Mouse (Mus musculus) spleen, postnatal 10 days (tissue): ENCODE results near the gene Tle6.
"Not testable (repeated sequence)": the region's sequence is repeated elsewhere in the genome, so short reads cannot be mapped to it uniquely, and the experiment has no call there.

Experiments
- DNase-seq, 2 experiments: peaks; one replicate each; pipeline ENCODE4 v3.0.0; 2021 to 2022; ENCODE audit warnings: low spot score in 2 of 2

Gene Tle6

GRCm38 (mm10) chr10:81600738-81601203 lies at the start of gene Tle6:
TSS of gene Tle6 (minus strand) at chr10:81601073.
- DNase-seq, result peak; percentile 72 to 92

DNA sequence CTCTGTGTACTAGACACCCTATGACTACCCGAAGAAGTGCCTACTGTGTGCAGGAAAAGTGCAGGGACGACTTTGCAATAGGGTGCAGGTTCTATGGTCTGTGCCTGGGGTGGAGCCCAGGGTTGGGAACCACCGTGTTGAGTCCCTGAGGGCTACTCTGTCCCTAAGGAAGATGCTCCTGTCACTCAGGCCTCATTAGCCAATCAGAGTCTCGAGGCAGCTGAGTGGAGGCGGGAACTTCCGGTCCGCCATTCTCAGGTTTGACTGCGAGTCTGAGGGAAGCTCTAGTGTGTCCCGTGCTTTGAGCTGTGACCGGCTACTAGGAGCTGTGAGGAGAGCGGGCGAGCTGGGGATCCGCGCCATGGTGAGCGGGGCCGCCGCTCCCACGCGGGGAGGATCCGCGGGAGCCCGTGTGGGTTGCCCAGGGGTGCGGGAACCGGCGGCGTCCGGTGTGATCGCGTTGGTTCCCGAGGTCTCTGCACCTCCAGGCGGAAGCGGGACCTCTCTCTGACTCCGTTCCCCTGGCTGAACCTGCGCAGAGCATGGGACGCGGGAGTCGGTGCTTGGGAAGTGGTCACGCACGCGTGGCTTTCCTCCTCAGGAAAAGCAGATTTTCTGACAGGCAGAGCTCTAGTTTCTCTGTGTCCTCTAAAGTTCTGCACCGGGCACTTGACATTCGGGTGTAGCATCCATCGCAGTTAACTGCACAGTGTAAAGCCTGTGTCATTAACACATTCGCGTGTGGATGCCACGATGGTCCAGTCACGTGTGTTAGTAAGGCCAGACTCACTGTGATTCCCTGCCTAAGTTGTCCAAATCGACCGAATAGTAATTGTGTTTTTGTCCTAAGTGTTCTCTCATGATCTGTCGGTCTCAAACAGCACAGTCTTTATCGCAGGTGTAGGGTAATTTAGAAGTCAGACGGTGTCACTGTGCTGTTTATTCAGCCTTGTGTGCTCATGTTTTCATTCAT lies 48.2 kb upstream of the Tle6 start, which contains the start of gene Gm10778:
Gene Gm10778, plus strand, starts transcription at position 257 of the 973 bp plus-strand sequence.
- DNase-seq, result peak; percentile 80 to 89

DNA sequence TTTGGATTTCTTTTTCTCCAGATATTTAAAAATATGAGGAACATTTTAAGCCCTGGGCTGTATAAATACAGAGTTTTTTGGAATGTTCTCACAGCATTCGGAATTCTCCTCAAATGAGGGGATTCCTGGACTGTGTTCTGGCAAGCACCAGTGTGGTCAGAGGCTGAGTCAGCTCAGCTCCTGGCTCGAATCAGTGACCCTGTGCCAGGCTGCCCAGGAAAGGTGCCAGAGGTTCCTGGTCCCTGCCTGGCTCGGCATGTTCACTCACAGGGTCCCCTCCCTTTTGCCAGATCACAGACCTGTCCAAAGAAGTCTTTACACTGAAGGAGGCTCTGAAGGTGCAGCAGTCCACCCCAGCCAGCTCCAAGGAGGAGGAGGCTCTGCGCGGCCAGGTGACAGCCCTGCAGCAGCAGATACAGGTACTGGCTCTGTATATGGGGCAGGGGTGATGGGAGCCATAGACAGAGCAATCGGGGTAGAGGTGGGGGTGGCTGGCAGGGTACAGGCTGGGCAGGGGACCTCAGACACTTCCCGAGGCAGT lies 45.2 kb upstream of the Tle6 start:
- DNase-seq, result no peak

DNA sequence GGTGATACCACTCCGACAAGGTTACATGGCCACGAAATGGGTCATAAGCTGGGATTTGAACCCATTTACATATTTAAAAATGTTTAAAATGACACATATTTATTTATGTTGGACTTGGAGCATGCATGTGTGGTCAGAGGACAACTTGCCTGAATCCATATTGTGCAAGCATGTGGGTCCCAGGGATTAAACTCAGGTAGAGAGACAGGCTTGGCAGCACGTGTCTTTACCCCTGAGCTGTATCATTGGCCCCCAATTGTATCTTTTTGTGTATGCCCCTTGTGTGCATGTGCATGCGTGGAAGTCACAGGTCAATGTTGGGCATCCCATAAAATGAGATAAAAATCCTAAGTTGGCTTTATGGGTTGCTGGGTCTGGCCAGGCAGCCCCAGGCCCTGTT lies 44.5 kb upstream of the Tle6 start:
- DNase-seq, result peak in 1 of 2 experiments; percentile 3

DNA sequence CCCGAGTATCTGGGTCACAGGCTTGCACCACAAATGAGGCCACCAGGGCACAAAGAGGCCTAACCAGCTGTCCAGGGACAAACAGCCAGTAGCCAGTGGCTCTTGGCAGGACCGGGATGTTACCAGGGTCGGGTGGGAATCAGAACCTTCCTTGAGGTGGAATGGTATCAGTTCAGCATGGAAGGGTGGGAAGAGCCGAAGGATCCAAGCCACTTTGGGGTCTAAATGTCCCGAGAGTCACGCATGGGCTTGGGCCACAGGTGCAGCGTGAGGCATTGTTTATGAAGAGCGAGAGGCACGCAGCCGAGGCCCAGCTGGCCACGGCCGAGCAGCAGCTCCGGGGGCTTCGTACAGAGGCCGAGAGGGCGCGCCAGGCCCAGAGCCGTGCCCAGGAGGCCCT lies 43.8 kb upstream of the Tle6 start:
- DNase-seq, result peak in 1 of 2 experiments; percentile 16

- DNase-seq, result no peak
Measured at GRCm38 (mm10) chr10:81644162-81644561, 43.3 kb upstream of the Tle6 start.

DNA sequence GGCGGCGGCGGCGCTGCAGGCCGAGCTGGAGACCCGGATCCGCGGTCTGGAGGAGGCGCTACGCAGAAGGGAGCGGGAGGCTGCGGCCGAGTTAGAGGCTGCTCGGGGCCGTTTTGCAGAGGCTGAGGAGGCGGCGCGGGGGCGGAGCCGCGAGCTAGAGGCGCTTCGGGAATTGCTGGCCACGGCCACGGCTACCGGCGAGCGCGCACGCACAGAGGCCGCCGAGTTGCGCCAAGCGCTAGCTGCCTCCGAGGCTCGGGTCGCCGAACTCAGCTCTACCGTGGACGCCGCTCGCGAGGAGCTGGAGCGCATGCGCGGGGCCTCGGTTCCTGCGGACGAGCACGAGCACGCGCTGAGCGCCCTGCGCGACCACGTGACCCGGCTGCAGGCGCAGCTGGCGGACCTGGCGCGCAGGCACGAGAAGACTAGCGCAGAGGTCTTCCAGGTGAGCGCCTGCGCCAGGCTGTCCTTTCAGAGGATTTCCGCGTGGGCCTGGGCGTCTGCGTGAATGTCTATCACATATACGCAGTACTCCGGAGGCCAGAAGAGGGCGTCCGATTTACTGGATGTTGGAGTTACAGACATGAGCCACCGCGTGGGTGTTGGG lies 42.7 kb upstream of the Tle6 start:
- DNase-seq, result peak; percentile 87 to 95

DNA sequence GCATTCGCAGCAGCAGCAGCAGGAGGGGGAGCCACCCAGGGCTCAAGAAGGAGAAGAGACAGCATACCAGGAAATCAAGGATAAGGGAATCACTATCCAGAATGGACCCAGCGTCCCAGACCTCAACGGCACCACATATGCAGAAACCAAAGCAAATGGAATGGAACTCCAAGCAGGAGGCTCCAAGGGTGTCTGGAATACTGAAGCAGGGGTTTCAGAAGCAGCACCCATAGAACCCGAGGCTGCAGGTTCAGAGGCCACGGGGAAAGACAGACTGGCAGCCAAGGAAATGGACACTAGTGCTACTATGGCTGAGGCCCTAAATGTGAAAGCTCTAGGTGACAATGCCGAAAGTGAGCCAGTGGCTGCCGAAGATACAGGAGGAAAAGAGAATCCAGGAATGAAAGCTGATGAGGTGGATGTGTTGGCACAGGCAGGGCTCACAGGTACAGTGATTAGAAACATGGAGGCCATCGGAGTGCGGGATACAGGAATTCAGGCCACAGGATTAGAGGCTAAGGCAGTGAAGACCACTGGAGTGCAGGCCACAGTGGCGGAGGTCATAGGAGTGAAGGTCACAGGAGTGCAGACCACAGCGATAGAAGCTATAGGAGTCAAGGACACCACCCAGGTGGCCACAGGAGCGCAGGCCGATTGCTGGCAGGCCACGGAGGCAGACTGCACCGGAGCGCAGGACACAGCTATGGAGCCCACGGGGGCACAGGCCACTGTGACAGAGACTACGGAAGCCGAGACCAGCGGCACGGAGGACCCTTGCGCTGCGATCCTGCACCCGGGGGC lies 42.0 kb upstream of the Tle6 start:
- no peak for DNase-seq

DNA sequence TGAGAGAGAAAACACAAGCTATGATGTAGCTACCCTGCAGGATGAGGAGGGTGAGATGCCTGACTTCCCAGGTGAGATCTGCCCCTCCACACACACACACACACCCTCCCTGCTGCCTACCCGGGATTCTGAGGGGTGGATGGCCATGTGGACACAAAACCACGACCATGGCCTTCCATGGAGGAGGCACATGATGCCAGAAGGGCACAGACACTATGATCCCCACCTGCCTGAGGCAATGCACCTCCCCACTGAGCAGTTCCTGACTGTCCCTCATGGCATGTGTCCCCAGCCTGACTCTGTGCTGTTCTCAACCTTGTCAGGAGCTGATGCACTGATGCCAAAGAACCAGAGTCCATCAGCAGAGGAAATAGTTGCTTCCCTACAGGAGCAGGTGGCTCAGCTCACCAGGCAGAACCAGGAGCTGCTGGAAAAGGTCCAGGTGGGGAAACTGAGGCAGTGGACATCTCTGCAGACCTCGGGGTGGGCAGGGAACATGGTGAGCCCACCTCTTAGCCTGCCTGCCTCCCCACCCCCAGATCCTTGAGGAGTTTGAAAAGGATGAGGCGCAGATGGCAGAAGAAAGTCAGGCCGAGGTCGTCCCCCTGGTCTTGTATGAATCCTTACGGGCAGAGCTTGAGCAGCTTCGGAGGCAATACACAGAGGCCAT lies 41.2 kb upstream of the Tle6 start:
- DNase-seq, result no peak

DNA sequence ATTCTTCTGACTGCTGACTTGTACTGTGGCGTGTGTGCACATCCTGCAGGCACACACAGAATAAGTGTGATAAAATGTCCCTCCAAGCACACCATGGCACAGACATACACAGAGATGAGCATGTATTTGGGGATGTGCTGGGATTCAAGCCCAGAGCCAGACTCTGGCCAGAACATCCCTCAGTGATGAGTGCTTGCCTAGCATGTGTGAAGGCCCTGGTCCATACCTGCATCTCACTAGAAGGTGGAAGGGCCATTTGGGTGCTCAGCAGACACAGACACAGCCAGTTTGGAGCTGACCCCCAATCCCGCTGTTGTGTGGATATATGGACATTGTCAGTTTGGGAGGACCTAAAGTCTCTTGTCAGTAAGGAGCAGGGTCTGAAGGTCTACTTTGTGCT lies 40.7 kb upstream of the Tle6 start:
- no peak for DNase-seq

- DNase-seq, result not testable (repeated sequence)
Measured at GRCm38 (mm10) chr10:81640825-81641224, 40.0 kb upstream of the Tle6 start.

- DNase-seq, result peak in 1 of 2 experiments; percentile 8
Measured at GRCm38 (mm10) chr10:81638101-81638500, 37.2 kb upstream of the Tle6 start.

DNA sequence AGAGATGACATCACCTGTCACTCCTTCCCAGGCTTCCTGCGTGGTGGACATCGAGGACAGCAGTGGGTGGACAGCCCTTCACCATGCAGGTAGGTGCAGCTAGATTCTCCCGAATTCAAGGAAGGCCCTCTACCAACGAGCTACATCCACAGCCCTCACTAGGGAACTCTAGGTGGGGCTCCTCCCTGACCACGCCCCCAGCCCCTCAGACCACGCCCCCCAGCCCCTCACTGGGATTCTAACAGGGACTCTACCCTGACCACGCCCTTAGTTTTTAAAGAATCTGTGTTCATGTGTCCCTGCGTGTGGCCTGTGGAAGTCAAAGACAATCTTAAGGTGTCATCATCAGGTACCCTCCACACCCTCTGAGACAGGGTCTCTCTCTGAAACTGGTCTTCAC lies 35.5 kb upstream of the Tle6 start:
- DNase-seq, result no peak

DNA sequence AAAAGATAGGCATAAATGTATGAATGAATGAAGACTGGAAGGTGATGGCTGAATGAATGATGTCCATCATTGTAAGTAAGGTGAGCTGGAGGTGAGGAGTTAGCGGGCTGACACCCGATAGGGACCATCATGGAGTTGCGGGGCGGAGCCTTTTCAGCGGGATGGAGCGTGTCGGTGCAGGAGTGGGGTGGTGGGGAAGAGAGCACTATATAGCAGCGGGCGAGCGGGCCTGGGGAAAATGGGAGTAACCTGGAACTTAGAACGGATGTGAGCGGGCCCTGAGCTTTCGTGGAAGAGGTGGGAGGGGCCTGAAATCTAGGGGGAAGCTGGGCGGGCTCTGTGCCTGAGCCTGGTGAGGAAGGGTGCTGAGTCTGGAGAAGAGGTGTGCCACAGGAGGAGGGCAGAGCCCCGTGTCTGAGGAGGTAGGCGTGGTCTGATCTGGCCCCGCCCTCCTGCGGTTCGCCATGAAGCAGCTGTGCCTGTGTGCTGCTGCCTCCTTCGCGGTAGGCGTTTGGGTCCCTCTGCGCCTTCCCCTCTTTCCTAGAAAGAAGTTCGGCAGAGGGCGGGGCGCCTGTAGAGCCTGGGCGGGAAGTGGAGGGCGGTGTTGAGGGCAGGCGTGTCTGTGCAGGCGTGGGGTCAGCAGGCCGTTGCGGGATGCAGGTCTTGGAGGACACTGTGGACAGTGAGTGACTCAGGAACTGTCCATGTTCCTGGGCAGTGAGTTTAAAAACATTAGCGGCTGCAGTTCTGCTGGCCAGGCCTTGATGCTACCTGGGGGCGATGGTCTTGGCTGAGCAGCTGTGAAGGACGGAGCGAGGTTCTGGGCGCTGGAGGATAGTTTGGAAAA lies 32.6 kb upstream of the Tle6 start:
- DNase-seq, result peak; percentile 72 to 89

DNA sequence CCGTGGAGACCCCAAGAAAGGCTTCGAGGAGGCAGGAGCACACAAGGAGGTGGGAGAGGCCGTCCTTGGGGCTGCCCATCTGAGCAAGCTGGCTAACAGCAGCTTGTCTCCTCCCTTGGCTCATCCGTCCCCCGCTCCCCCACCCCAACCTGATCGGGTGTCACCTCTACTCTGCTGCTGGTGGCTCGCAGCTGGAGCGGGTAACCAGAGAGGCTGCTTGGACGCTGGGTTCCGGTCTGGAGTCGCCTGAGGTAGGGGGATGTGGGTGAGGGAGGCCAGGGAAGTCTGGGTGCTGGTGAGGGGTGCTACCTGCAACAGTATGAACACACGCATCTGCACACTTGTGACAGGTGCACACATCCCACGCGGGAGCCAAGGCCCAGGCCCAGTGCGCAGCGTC lies 27.5 kb upstream of the Tle6 start, which contains the start of gene Ankrd24:
Gene Ankrd24, plus strand, starts transcription at position 151 of the 400 bp plus-strand sequence.
- DNase-seq, result no peak

DNA sequence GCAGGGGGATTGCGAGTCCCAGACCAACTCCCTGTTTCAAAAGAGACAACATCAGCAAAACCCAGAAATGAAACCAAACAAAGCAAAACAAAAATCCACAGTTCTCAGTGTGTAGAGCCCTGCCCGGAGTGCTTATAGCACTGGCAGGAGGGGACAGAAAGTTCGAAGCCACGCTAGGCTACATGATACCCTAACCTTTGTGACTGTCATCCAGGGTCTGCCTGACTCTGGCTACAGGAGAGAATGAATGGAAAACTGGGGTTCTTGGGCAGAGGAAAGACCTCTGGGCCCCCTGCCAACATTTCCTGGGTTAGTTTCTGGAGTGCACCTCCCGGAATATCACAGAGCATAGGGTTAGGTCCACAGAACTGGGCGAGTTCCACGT lies 27.0 kb upstream of the Tle6 start:
- peak in 1 of 2 experiments; percentile 32 for DNase-seq

GRCm38 (mm10) chr10:81626994-81627835 lies 26.3 kb upstream of the Tle6 start, which contains the start of gene Sirt6:
TSS of gene Sirt6 (minus strand) at chr10:81627797.
- DNase-seq, result peak; percentile 85 to 92

- no peak for DNase-seq
Measured at GRCm38 (mm10) chr10:81626101-81626993, 25.5 kb upstream of the Tle6 start.
